Mouse (Mus musculus): Measurements from ENCODE around the gene B4galnt3.

GRCm38 (mm10) chr6:120175650-120176049 lies 118.7 kb downstream of the B4galnt3 start:
- TF ChIP-seq CTCF (IDR thresholded peaks at IDR 0.05; ENCODE audit: extremely low read depth, insufficient read length, insufficient replicate concordance, low read depth, low read length) (no peak), POLR2A (IDR thresholded peaks at IDR 0.05; ENCODE audit: low read depth, low read length) (no peak)

All from small intestine, adult 2 months (tissue).